Mouse (Mus musculus) liver, embryonic 13.5 days (tissue): ENCODE data around the gene Zfhx3. TPM values are rescaled to one million over a fixed set of nuclear protein-coding genes. Genes with fewer than 3 reads are reported as not detected.
A peak's percentile ranks its signal among the peaks of the same experiment; 100 is the strongest.

ENCODE experiments used
- ATAC-seq: fragments of 200-750 bp; cut with Nextera tagmentation; 2 replicates; pipeline ENCODE4 v1.8.0; 2017; ENCODE audit warnings: low read depth, mild to moderate bottlenecking, moderate number of reproducible peaks, moderate library complexity
- DNase-seq: peaks from one replicate; pipeline ENCODE4 v3.0.0; 2022
- H3K27ac ChIP-seq: fragments of 300-500 bp; sonication (generic); 2 replicates; pipeline ENCODE4 v1.5.1; 2015; ENCODE audit warnings: moderate library complexity, mild to moderate bottlenecking, inconsistent platforms
- H3K27me3 ChIP-seq: fragments of 300-500 bp; sonication (generic); 2 replicates; pipeline ENCODE4 v1.6.1; 2015; ENCODE audit warnings: mild to moderate bottlenecking, inconsistent platforms
- H3K36me3 ChIP-seq: fragments of 300-500 bp; sonication (generic); 2 replicates; pipeline ENCODE4 v1.6.1; 2015; ENCODE audit warnings: mild to moderate bottlenecking, inconsistent platforms
- H3K4me1 ChIP-seq: fragments of 300-500 bp; sonication (generic); replicated peaks from 2 replicates; pipeline ENCODE4 v1.6.1; 2015; ENCODE audit warnings: inconsistent platforms
- H3K4me2 ChIP-seq: fragments of 300-500 bp; sonication (generic); 2 replicates; pipeline ENCODE4 v1.6.1; 2015; ENCODE audit warnings: inconsistent platforms, mild to moderate bottlenecking, moderate library complexity
- H3K4me3 ChIP-seq: fragments of 300-500 bp; sonication (generic); replicated peaks from 2 replicates; pipeline ENCODE4 v1.5.1; 2015; ENCODE audit warnings: mild to moderate bottlenecking, inconsistent platforms
- H3K9ac ChIP-seq: fragments of 300-500 bp; sonication (generic); 2 replicates; pipeline ENCODE4 v1.6.1; 2015; ENCODE audit warnings: mild to moderate bottlenecking, inconsistent platforms
- H3K9me3 ChIP-seq: fragments of 300-500 bp; sonication (generic); replicated peaks from 2 replicates; pipeline ENCODE4 v1.6.1; 2016; ENCODE audit warnings: inconsistent platforms
- WGBS: fragments of 180-500 bp; shearing (Covaris S2); methylation state at CpG from one replicate; pipeline ENCODE4 v1.1.7; 2015; ENCODE audit not compliant: insufficient replicate concordance; 5-methylcytosine and 5-hydroxymethylcytosine counted together
- polyA plus RNA-seq: library from polyadenylated mRNA; unstranded; fragments of >200 nt; fragmentation: Nextera tagmentation; extraction: Ambion mirVana; gene quantifications from 2 replicates; pipeline ENCODE4 v1.2.1, GENCODE M21; 2015

Gene Zfhx3
- polyA plus RNA-seq, 1 experiment from 2014 or later: 1.0 TPM

DNA sequence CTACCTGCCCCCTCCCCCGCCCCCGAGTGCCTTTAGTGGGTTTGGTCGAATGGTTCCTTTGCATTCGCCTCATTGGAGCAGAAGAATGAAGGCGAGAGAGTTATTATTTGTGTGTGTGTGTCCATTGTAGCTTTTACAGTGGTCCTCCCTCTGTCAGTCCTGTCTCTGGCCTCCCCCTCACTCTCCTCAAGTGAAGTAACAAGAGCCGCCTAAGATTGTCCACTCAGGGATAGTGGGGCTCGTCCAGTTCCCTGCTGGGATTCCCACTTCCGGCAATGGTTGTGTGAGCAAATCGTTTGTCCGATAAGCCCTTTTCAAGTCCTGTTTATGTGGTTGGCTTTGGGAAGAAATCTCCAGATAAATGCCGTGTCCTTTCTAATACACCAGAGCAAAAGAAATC is 790.1 kb downstream of the Zfhx3 start:
- 50% methylated on average over 11 of the region's 11 CpGs for WGBS
- Histone ChIP-seq H3K36me3 (no peaks in the 10 kb centered on the region), H3K9me3 (no peaks in the 10 kb centered on the region), H3K4me3 (no peak overlapping the region), H3K4me1 (peaks cover 73% of the 10 kb centered on the region), H3K9ac (no peak overlapping the region), H3K27me3 (no peaks in the 10 kb centered on the region), H3K27ac (no peak overlapping the region), H3K4me2 (no peak overlapping the region)
- DNase-seq (no peak), ATAC-seq (no peak)

DNA sequence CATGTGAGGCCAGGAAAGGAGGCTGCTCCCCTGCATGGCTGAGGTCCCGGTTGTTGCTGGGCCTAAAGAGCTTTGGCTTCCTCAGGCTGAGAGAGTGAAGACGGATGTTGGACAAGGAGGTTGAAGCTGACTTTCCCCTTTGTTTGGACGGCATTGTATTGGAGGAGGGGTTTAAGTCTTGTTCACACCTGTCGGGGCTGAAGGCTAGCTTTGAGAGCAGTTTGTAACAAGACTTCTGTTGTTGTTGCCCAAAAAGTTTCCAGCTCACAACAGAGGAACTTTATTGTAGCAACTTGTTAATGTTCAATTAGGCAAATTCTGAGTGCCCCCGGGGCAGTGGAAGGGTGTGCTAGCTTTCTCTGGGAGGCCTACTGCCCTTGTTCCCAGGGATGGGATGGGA is 790.9 kb downstream of the Zfhx3 start:
- H3K9me3 ChIP-seq: no peaks in the 10 kb centered on the region
- no peaks in the 10 kb centered on the region for H3K27me3 ChIP-seq
- no peak overlapping the region for H3K4me2 ChIP-seq
- H3K4me3 ChIP-seq: no peak overlapping the region
- DNase-seq: no peak
- no peaks in the 10 kb centered on the region for H3K36me3 ChIP-seq
- H3K9ac ChIP-seq: no peak overlapping the region
- no peak overlapping the region for H3K27ac ChIP-seq
- ATAC-seq: no peak
- WGBS: 53% methylated on average over 5 of the region's 5 CpGs
- peaks cover 82% of the 10 kb centered on the region for H3K4me1 ChIP-seq

DNA sequence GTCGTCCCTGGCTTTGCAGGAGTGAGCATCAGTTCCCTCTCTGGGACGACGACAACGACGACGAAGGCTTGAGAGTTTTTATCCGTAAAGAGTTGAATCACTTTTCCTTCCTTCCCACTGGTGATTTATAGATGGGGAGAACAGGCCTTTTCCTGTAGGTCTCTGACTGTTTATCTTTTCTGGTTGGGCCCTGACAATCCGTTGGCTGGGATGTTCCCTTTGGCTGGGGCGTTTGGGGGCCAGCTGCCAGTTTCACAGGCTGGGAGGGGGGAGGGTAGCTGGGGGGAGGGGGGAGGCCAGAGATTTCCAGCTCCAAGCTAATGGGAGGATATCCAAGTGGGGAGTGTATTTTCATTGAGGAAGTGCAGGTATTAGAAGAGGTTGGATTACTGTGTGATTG is 794.0 kb downstream of the Zfhx3 start:
- DNase-seq: no peak
- H3K4me2 ChIP-seq: no peak overlapping the region
- peaks cover 58% of the 10 kb centered on the region for H3K4me1 ChIP-seq

DNA sequence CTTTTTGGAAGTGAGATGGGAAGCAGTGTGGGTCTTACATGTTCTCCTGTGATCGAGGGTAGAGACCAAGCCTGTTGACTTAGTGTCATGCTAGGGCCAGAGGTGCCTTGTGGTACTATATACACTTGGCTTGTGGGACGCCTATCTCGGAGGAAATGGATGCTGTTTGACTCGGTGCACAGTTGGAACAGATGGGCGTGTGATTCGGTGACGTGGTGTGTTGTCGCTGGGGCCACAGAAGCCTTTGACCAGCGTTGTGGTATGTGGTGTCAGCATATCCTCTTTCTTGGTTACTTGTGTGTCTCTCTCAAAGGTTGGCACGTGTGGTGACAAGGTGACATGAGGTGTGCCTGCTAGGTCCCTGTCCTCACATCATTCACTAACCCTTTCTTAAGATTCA is 795.7 kb downstream of the Zfhx3 start:
- Histone ChIP-seq H3K4me3 (no peak overlapping the region), H3K9ac (no peak overlapping the region), H3K4me1 (peaks cover 49% of the 10 kb centered on the region), H3K4me2 (no peak overlapping the region), H3K27me3 (no peaks in the 10 kb centered on the region), H3K9me3 (no peaks in the 10 kb centered on the region), H3K27ac (no peak overlapping the region), H3K36me3 (no peaks in the 10 kb centered on the region)
- WGBS: 23% methylated on average over 10 of the region's 10 CpGs
- no peak for DNase-seq
- no peak for ATAC-seq

More for the DNA sequence above, 794.0 kb downstream of the Zfhx3 start:
- no peaks in the 10 kb centered on the region for H3K27me3 ChIP-seq
- 32% methylated on average over 9 of the region's 9 CpGs for WGBS
- H3K27ac ChIP-seq: 0 out of 2 replicates have a peak overlapping the region, but pooled peaks have one; percentile 23
- H3K9ac ChIP-seq: no peak overlapping the region
- no peaks in the 10 kb centered on the region for H3K9me3 ChIP-seq
- no peak for ATAC-seq
- no peak overlapping the region for H3K4me3 ChIP-seq
- H3K36me3 ChIP-seq: no peaks in the 10 kb centered on the region

DNA sequence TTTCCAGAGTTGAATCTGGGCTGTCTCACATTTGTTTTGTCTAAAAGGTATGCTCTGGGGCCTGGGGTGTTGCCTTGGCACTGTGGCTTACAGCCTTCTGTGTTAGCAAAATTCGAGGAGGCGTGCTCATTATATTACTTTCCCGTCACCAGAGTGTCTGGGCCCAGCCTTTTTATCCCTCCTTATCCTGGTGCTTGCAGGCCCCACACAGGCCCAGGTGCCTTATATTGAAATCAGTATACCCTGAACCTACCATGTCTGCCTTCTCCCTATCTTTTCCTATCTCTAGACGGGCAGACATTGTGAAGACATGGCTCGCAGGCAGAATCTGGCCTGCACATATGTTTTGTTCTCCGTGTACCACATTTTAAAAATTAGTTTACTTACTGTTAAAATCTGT is 797.1 kb downstream of the Zfhx3 start:
- Histone ChIP-seq H3K4me2 (no peak overlapping the region), H3K4me3 (no peak overlapping the region), H3K36me3 (no peaks in the 10 kb centered on the region), H3K9ac (no peak overlapping the region), H3K27ac (no peak overlapping the region), H3K4me1 (peaks cover 42% of the 10 kb centered on the region), H3K9me3 (no peaks in the 10 kb centered on the region), H3K27me3 (no peaks in the 10 kb centered on the region)
- ATAC-seq (peak; percentile 56), DNase-seq (no peak)
- WGBS: 39% methylated on average over 6 of the region's 6 CpGs

DNA sequence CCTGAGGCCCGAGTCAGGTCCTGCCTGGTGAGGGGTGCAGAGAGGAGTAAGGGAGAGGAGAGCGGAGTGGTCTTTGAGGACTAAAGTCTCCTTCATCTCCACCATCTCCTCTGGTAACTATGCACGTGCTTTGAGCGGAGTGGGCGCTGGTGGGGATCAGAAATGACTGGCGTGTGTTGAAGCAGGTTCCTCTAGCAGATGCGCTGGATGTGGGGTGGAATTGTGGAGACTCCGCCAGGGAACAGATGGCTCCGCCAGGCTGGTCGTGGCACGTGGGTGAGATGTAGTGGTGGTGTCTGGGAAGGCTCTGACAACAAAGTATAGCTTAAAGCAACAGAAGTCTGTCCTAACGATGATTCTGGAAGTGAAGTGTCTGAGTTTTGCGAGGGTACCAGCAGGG is 798.0 kb downstream of the Zfhx3 start:
- WGBS: 74% methylated on average over 13 of the region's 13 CpGs
- Histone ChIP-seq H3K4me3 (no peak overlapping the region), H3K9me3 (no peaks in the 10 kb centered on the region), H3K4me1 (peaks cover 44% of the 10 kb centered on the region), H3K36me3 (no peaks in the 10 kb centered on the region), H3K4me2 (no peak overlapping the region), H3K9ac (no peak overlapping the region), H3K27ac (no peak overlapping the region), H3K27me3 (no peaks in the 10 kb centered on the region)
- DNase-seq (no peak), ATAC-seq (no peak)

DNA sequence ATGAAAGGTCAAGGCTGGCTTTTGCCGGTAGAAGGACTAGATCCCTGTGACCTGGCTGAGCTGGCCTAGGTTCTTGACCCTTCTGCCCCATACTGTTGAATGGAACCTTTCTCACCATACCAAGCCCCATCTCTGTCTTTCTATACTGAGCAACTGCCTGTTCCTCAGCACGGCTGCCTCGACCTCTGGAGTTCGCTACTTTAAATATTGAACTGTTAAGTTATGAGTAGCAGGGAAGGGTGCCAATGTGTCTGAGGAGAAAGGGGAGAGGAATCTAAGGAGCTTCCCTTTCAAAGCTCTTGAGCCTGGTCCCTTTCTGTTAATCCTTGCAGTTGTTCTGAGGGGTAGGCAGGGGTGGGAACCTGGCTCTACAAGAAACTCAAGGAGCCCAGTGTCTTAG is 799.2 kb downstream of the Zfhx3 start:
- no peaks in the 10 kb centered on the region for H3K9me3 ChIP-seq
- no peak for ATAC-seq

DNA sequence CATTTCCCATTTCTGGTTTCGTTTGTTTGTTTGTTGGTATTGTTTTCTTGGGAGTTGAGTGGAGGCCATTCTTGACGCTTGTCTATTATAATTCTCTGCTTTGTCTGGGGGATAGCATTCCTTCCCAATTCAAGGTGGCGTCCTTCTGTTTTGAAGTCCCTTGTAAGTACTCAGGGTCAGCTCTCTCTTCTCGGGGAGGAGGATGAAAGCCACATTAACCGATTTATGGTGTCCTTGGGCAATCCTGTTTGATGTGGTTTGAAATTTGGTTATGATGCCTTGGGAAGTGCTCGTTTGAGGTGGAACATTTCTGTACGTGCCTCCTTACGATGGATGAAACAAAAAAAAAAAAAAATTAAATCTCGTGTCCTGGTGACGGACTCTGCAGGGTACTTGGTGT is 800.0 kb downstream of the Zfhx3 start:
- DNase-seq: no peak
- Histone ChIP-seq H3K27me3 (no peaks in the 10 kb centered on the region), H3K27ac (no peak overlapping the region), H3K4me2 (no peak overlapping the region), H3K9me3 (no peaks in the 10 kb centered on the region), H3K4me1 (peaks cover 38% of the 10 kb centered on the region), H3K36me3 (no peaks in the 10 kb centered on the region), H3K4me3 (no peak overlapping the region), H3K9ac (no peak overlapping the region)
- 73% methylated on average over 10 of the region's 10 CpGs for WGBS
- no peak for ATAC-seq

More for the DNA sequence above, 799.2 kb downstream of the Zfhx3 start:
- 73% methylated on average over 4 of the region's 4 CpGs for WGBS
- peaks cover 38% of the 10 kb centered on the region for H3K4me1 ChIP-seq
- H3K27ac ChIP-seq: no peak overlapping the region
- H3K4me2 ChIP-seq: no peak overlapping the region
- DNase-seq: no peak
- no peak overlapping the region for H3K9ac ChIP-seq
- no peak overlapping the region for H3K4me3 ChIP-seq
- H3K27me3 ChIP-seq: no peaks in the 10 kb centered on the region
- H3K36me3 ChIP-seq: no peaks in the 10 kb centered on the region

DNA sequence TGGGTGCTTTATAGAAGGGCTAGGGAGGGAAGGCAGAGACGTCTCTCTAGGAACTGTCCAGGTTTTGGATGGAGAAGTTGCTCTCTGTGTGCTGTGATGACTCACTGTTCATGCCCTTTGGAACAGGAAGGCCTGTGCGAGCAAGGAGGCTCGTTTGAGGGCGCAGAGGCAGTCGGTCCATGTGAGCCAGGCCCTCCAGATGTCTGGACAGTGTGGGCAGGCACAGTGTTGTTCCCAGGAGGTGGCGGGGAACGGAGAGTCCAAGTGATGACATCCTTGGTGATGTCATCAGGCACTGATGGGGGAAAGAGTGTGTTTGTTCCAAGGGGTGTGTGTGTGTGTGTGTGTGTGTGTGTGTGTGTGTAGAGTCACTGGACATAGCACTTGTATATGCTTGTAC is 800.8 kb downstream of the Zfhx3 start:
- WGBS: 36% methylated on average over 7 of the region's 7 CpGs
- Histone ChIP-seq H3K4me3 (no peak overlapping the region), H3K9ac (no peak overlapping the region), H3K4me1 (peaks cover 36% of the 10 kb centered on the region), H3K9me3 (no peaks in the 10 kb centered on the region), H3K27ac (no peak overlapping the region), H3K36me3 (no peaks in the 10 kb centered on the region), H3K4me2 (no peak overlapping the region), H3K27me3 (no peaks in the 10 kb centered on the region)
- ATAC-seq (no peak; the same call in 1 of the 2 replicates), DNase-seq (no peak)

DNA sequence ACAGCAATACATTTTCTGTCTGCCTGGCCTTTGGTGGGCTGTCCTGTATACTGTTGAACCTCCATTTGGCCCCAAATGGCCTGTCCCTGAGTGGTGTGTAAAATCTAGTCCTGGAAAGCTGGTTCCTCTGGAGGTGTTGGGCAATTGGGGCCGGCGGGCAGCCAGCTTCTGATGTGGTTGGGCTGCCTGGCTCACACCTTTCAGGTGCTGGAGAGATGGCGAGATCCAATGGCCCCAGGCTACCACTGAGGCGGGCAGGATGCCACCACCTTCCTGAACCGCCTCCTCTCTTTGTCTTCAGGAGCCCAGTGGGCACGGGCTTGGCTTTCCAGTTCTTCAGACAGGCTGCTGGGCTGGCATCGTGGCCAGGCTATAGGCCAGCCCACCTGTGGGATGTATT is 803.1 kb downstream of the Zfhx3 start:
- Histone ChIP-seq H3K4me3 (no peak overlapping the region), H3K36me3 (no peaks in the 10 kb centered on the region), H3K27ac (no peak overlapping the region), H3K4me1 (peaks cover 41% of the 10 kb centered on the region), H3K27me3 (no peaks in the 10 kb centered on the region), H3K9ac (no peak overlapping the region), H3K4me2 (no peak overlapping the region), H3K9me3 (no peaks in the 10 kb centered on the region)
- DNase-seq (no peak), ATAC-seq (no peak)
- WGBS: 80% methylated on average over 7 of the region's 7 CpGs

DNA sequence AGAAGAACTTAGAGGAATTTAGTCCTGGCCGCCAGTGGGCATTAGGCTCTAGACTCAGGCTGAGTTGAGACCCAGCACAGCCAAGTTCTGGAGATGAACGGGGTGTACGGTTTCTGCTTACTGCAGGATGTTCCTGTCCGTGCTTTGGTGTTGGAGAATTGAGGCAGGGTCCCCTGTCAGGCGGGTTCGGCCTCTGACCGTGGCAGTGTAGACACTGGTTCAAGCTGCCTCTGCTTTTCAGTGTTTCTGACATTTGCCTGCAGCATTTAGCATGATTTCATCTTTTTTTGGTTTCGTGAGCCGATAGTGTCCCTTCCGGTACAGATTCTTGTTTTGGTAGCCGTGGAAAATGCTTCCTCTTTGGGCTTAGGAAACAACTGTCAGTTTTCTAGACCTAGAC is 805.7 kb downstream of the Zfhx3 start:
- Histone ChIP-seq H3K4me3 (no peak overlapping the region), H3K9ac (no peak overlapping the region), H3K27ac (no peak overlapping the region), H3K9me3 (no peaks in the 10 kb centered on the region), H3K27me3 (no peaks in the 10 kb centered on the region), H3K4me1 (peaks cover 37% of the 10 kb centered on the region), H3K4me2 (peak overlapping the region; percentile 29), H3K36me3 (no peaks in the 10 kb centered on the region)
- DNase-seq (no peak), ATAC-seq (no peak)
- 17% methylated on average over 11 of the region's 11 CpGs for WGBS

DNA sequence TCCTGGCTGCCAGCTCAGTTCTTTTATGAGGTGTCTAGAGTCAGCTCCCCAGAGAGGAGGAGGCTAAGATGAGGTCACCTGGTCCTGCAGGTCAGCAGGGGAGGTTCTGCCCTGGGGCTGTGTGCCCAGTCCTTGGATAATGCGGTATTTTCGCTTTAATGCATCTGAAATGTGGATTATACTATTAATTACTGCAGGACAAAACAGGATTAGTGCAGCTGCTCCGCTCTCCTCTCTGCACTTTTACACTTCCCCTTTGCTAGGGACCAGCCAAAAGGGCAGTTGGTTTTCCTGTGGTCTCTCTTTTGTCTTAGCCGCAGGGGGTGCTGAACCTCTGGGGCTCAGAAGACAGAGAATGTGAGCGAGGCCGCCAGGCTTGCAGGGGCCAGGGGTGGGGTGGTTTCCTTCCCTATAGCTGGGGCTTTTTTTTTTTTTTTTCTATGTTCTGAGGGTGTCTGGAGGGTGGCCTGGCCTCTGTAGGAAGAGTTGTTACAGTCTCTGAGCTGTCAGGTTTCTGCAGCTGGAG is 806.5 kb downstream of the Zfhx3 start:
- peak; percentile 13 for DNase-seq
- Histone ChIP-seq H3K9me3 (no peaks in the 10 kb centered on the region), H3K4me1 (peaks cover 33% of the 10 kb centered on the region), H3K36me3 (no peaks in the 10 kb centered on the region), H3K4me3 (no peak overlapping the region), H3K27me3 (no peaks in the 10 kb centered on the region), H3K4me2 (peak overlapping the region; percentile 29), H3K27ac (peak overlapping the region; percentile 62), H3K9ac (no peak overlapping the region)
- WGBS: 13% methylated on average over 6 of the region's 6 CpGs
- ATAC-seq: peak; percentile 34; the same call in 1 of the 2 replicates
